Mouse (Mus musculus) testis, adult 2 months (tissue): ENCODE measurements at regions not wholly inside any gene's neighbourhood (a gene's known extent, or its start where the extent isn't known, plus 50 kb on each side); places are given as distances from the start of the nearest gene placed in this dataset.

Experiments
- H3K27ac ChIP-seq: fragments of 200-500 bp; 2 replicates; pipeline ENCODE4 v1.5.1; 2012; ENCODE audit warnings: low read depth, low read length; ENCODE audit not compliant: control insufficient read depth, insufficient read depth
- H3K27me3 ChIP-seq: fragments of 200-500 bp; 2 replicates; pipeline ENCODE4 v1.6.1; 2012; ENCODE audit warnings: mild to moderate bottlenecking, low read length, moderate library complexity; ENCODE audit not compliant: control insufficient read depth, insufficient read depth
- H3K36me3 ChIP-seq: fragments of 200-500 bp; 2 replicates; pipeline ENCODE4 v1.6.1; 2012; ENCODE audit warnings: mild to moderate bottlenecking, low read length; ENCODE audit not compliant: control insufficient read depth, insufficient read depth
- H3K4me1 ChIP-seq: fragments of 200-500 bp; 2 replicates; pipeline ENCODE4 v1.6.1; 2012; ENCODE audit warnings: low read length; ENCODE audit not compliant: control insufficient read depth, insufficient read depth
- H3K4me3 ChIP-seq: fragments of 200-500 bp; 2 replicates; pipeline ENCODE4 v1.5.1; 2012; ENCODE audit warnings: low read depth, mild to moderate bottlenecking, low read length, moderate library complexity, mixed read lengths; ENCODE audit not compliant: control insufficient read depth
- CTCF ChIP-seq: fragments of 200-500 bp; IDR thresholded peaks from 2 replicates; pipeline ENCODE4 v1.5.1; 2012; ENCODE audit warnings: low read depth, mild to moderate bottlenecking, inconsistent platforms, low read length, moderate library complexity; ENCODE audit not compliant: control insufficient read depth, insufficient read depth, insufficient replicate concordance
- POLR2A ChIP-seq: fragments of 200-500 bp; IDR thresholded peaks from 2 replicates; pipeline ENCODE4 v1.6.1; 2012; ENCODE audit warnings: low read depth, mild to moderate bottlenecking, inconsistent platforms, low read length, moderate library complexity; ENCODE audit not compliant: control insufficient read depth

GRCm38 (mm10) chr6:143750074-143750473 lies 583.1 kb downstream of the Etnk1 start:
- no peaks in the 10 kb centered on the region for H3K4me1 ChIP-seq
- H3K27me3 ChIP-seq = no peaks in the 10 kb centered on the region
- no peak overlapping the region for H3K4me3 ChIP-seq
- H3K27ac ChIP-seq = no peak overlapping the region
- no peaks in the 10 kb centered on the region for H3K36me3 ChIP-seq
- TF ChIP-seq POLR2A = no peak
- no peak for TF ChIP-seq CTCF

- Histone ChIP-seq H3K36me3 (no peaks in the 10 kb centered on the region), H3K4me3 (peak overlapping the region; percentile 45; the same call in 1 of the 2 replicates), H3K27ac (peak overlapping the region; percentile 44; the same call in 1 of the 2 replicates), H3K4me1 (no peaks in the 10 kb centered on the region), H3K27me3 (no peaks in the 10 kb centered on the region)
- TF ChIP-seq CTCF (no peak), POLR2A (no peak)
Measured at GRCm38 (mm10) chr6:143751076-143752070, 584.4 kb downstream of the Etnk1 start.

- TF ChIP-seq CTCF (no peak), POLR2A (no peak)
- no peaks in the 10 kb centered on the region for H3K27me3 ChIP-seq
- H3K27ac ChIP-seq = no peak overlapping the region
- no peaks in the 10 kb centered on the region for H3K36me3 ChIP-seq
- no peaks in the 10 kb centered on the region for H3K4me1 ChIP-seq
- H3K4me3 ChIP-seq = no peak overlapping the region
Measured at GRCm38 (mm10) chr6:143757462-143757861, 590.4 kb downstream of the Etnk1 start.

- no peak overlapping the region for H3K4me3 ChIP-seq
- no peaks in the 10 kb centered on the region for H3K27me3 ChIP-seq
- peaks cover 4% of the 10 kb centered on the region for H3K4me1 ChIP-seq
- TF ChIP-seq POLR2A = no peak
- TF ChIP-seq CTCF = no peak
- no peaks in the 10 kb centered on the region for H3K36me3 ChIP-seq
- H3K27ac ChIP-seq = no peak overlapping the region
Measured at GRCm38 (mm10) chr6:143768115-143768514, 601.1 kb downstream of the Etnk1 start.
